Comparison of ENCODE assay signal across 15 mouse cellular contexts in the genomic region with DNA sequence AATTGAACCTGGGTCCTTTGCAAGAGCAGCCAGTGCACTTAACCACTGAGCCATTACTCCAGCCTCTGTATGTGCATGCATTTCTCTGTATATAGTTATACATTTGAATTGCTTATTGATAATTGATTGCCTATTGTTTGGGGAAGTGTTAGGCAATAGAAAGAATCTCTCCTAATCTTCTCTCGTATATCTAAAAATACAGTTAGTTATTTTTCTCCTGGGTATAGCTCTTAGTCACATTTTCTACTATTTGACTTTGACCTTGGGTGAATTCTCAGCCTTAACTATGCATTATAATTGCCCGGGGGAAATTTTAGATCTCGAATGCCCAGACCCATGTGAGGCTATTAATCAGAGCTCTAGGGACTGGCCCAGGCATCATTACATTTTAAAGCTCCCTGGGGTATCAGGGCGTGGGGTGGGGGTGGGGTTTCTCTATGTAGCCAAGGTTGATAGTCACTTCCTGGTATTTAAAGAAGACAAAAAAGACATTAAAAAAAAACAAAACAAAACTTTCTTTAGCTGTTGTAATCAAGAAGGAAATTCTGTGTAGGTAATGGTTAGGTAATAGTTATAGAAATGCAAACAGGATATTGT. TPM values are rescaled to one million over a fixed set of nuclear protein-coding genes. Genes with fewer than 3 reads are reported as not detected.
DNase-seq lines count a peak whose midpoint lies in the region; TF ChIP-seq lines count a peak whose summit lies in the region.
"Had no signal": no experiment of that assay in that cellular context is flagged by ENCODE, and none has a peak within 500 bp of the region (broad histone marks: within the 10 kb centered on the region; RNA-seq: fewer than 3 reads in every experiment).

No protein-coding gene starts in this region.

- no peak for DNase-seq in heart, adult 2 months
- DNase-seq in heart, adult 8-10 months (ENCODE audit: low spot score): no peak
- DNase-seq in CH12.LX (ENCODE audit: extremely low read depth): peak; percentile 95
- DNase-seq in cerebellum, postnatal 14 days: no peak
- no peak for DNase-seq in thymus, postnatal 25 days
- no peak for DNase-seq in lung, postnatal 36 days
- DNase-seq: adrenal gland, adult 8-10 months; adrenal gland, postnatal 36 days; cerebellum, adult 11 months; cerebellum, adult 9-10 months; cerebellum, postnatal 36 days had no signal

- intact Hi-C loops in heart, adult 2 months (cut with DNase I): no loop called here

- no peak overlapping the region for H3K9ac ChIP-seq in heart, adult 2 months (ENCODE audit: low read depth, low read length)
- peak overlapping the region; percentile 31; the same call in 1 of the 2 replicates for H3K9ac ChIP-seq in CH12.LX (ENCODE audit: insufficient read depth, low read depth)
- H3K9ac ChIP-seq: embryonic facial prominence, embryonic 13.5 days; heart, embryonic 13.5 days; hindbrain, embryonic 12.5 days had no signal

- 35% methylated on average over 4 of the region's 4 CpGs for WGBS in heart, adult 2 months

- dilution Hi-C loops in CH12.LX (cut with MboI; ENCODE audit: extremely low pct_ligation_motif_present, extremely low pct_unique_long_range_greater_than_20kb, low sequenced_read_pairs): no loop called here

- TF ChIP-seq CTCF in heart, adult 2 months (IDR thresholded peaks at IDR 0.05): no peak
- TF ChIP-seq CTCF in CH12.LX (conservative IDR thresholded peaks at IDR 0.05 in 1 of 2, IDR thresholded peaks at IDR 0.05 in 1 of 2; ENCODE audit: low read depth in 2 of 2, low read length in 2 of 2): no peak

- in situ Hi-C loops in CH12.LX (cut with MboI; ENCODE audit: low pct_ligation_motif_present, low pct_unique_long_range_greater_than_20kb, low sequenced_read_pairs): loop anchor here (10.0 kb wide), 1 partner anchor 74 kb away; no protein-coding TSS in a partner anchor

- TF ChIP-seq POLR2A in heart, adult 2 months (IDR thresholded peaks at IDR 0.05; ENCODE audit: insufficient read depth, low read depth, low read length): no peak
- TF ChIP-seq POLR2A in CH12.LX (IDR thresholded peaks at IDR 0.05; ENCODE audit: low read depth, low read length): no peak
- TF ChIP-seq POLR2A in myocyte (IDR thresholded peaks at IDR 0.05; ENCODE audit: insufficient read length, low read depth): no peak

- H3K79me2 ChIP-seq in heart, adult 2 months (replicated peaks; ENCODE audit: control insufficient read depth, insufficient read depth, low read length): no peaks in the 10 kb centered on the region
- H3K79me2 ChIP-seq in CH12.LX (replicated peaks; ENCODE audit: control insufficient read depth, extremely low read depth, insufficient read depth, poor library complexity, severe bottlenecking) (no peaks in the 10 kb centered on the region), myocyte (ENCODE audit: control insufficient read depth, insufficient read depth) (no peaks in the 10 kb centered on the region)

- no peaks in the 10 kb centered on the region for H3K4me1 ChIP-seq in heart, adult 2 months (ENCODE audit: control insufficient read depth, insufficient read depth, low read length)
- H3K4me1 ChIP-seq in CH12.LX (ENCODE audit: control insufficient read depth in 1 of 2, insufficient read depth in 2 of 2): peaks cover 27 to 78% of the 10 kb centered on the region in 2 experiments

- H3K27ac ChIP-seq in heart, adult 2 months: peak overlapping the region; percentile 40; the same call in 1 of the 2 replicates
- H3K27ac ChIP-seq in CH12.LX (ENCODE audit: insufficient read depth, low read depth): peak overlapping the region; percentile 80
- H3K27ac ChIP-seq: embryonic facial prominence, embryonic 13.5 days; hindbrain, embryonic 12.5 days had no signal

- H3K36me3 ChIP-seq in heart, adult 2 months (ENCODE audit: control insufficient read depth, insufficient read depth, low read length): no peaks in the 10 kb centered on the region
- H3K36me3 ChIP-seq in CH12.LX (replicated peaks in 1 of 2; ENCODE audit: control insufficient read depth in 1 of 2, insufficient read depth in 1 of 2, low read length in 1 of 2) (peaks cover 0 to 2% of the 10 kb centered on the region in 2 experiments), myocyte (ENCODE audit: control insufficient read depth, insufficient read depth) (no peaks in the 10 kb centered on the region)

- TF ChIP-seq EP300 in heart, adult 2 months (IDR thresholded peaks at IDR 0.05; ENCODE audit: insufficient read depth, low read depth, low read length): no peak
- peak; percentile 83 for TF ChIP-seq EP300 in CH12.LX (IDR thresholded peaks at IDR 0.05; ENCODE audit: low read length)

- no peak; the same call in 1 of the 2 replicates for TF ChIP-seq RAD21 in CH12.LX (IDR thresholded peaks at IDR 0.05; ENCODE audit: low read depth, low read length)

- H3K9me3 ChIP-seq in CH12.LX (replicated peaks; ENCODE audit: low read length): peaks cover 9% of the 10 kb centered on the region
- H3K9me3 ChIP-seq: embryonic facial prominence, embryonic 13.5 days; heart, embryonic 13.5 days had no signal

- no peak overlapping the region for H3ac ChIP-seq in myocyte (ENCODE audit: control insufficient read depth, insufficient read length)

- H3K4me2 ChIP-seq in CH12.LX (ENCODE audit: insufficient read depth, low read depth, poor library complexity, severe bottlenecking) (peak overlapping the region; percentile 43; the same call in 1 of the 2 replicates), myocyte (ENCODE audit: low read depth) (peak overlapping the region; percentile 43)
- H3K4me2 ChIP-seq: embryonic facial prominence, embryonic 13.5 days; heart, embryonic 13.5 days; hindbrain, embryonic 12.5 days had no signal

- no peaks in the 10 kb centered on the region for H3K27me3 ChIP-seq in heart, adult 2 months (ENCODE audit: control insufficient read depth, insufficient read depth, low read length)
- H3K27me3 ChIP-seq in CH12.LX (replicated peaks) (no peaks in the 10 kb centered on the region), myocyte (ENCODE audit: control insufficient read depth, insufficient read depth, insufficient read length) (no peaks in the 10 kb centered on the region)
- H3K27me3 ChIP-seq: embryonic facial prominence, embryonic 13.5 days; heart, embryonic 13.5 days; hindbrain, embryonic 12.5 days had no signal

- H3K4me3 ChIP-seq in heart, adult 2 months: no peak overlapping the region
- no peak overlapping the region for H3K4me3 ChIP-seq in CH12.LX (replicated peaks in 1 of 3; ENCODE audit: low read depth in 2 of 3, low read length in 2 of 3, poor library complexity in 1 of 3)
- H3K4me3 ChIP-seq in myocyte: no peak overlapping the region
- H3K4me3 ChIP-seq: embryonic facial prominence, embryonic 13.5 days; heart, embryonic 13.5 days; hindbrain, embryonic 12.5 days had no signal

TF ChIP-seq in CH12.LX, 34 proteins besides CTCF, POLR2A, EP300 and RAD21 (continues in another document):
- peak; percentile 93 for TF ChIP-seq MEF2A (IDR thresholded peaks at IDR 0.05; ENCODE audit: borderline replicate concordance, low read depth, low read length)
- no peak for TF ChIP-seq ZMIZ1 (IDR thresholded peaks at IDR 0.05; ENCODE audit: low read depth, low read length)
- TF ChIP-seq PAX5 (IDR thresholded peaks at IDR 0.05; ENCODE audit: low read length): no peak
- peak; percentile 85 for TF ChIP-seq ETS1 (conservative IDR thresholded peaks at IDR 0.05; ENCODE audit: low read depth, low read length)
- TF ChIP-seq USF2 (conservative IDR thresholded peaks at IDR 0.05; ENCODE audit: low read depth, low read length): no peak
- TF ChIP-seq MAZ (IDR thresholded peaks at IDR 0.05; ENCODE audit: low read depth, low read length): 0 out of 2 replicates have a peak, but pooled peaks have one; percentile 39
- TF ChIP-seq CHD2 (IDR thresholded peaks at IDR 0.05; ENCODE audit: low read length): peak; percentile 67; the same call in 1 of the 2 replicates
- TF ChIP-seq IRF4 (IDR thresholded peaks at IDR 0.05; ENCODE audit: low read depth, low read length): peak; percentile 86
- TF ChIP-seq BHLHE40 (IDR thresholded peaks at IDR 0.05; ENCODE audit: low read depth, low read length): peak; percentile 65
- TF ChIP-seq ELF1 (IDR thresholded peaks at IDR 0.05; ENCODE audit: low read depth, low read length): peak; percentile 54
- TF ChIP-seq KAT2A (IDR thresholded peaks at IDR 0.05; ENCODE audit: insufficient replicate concordance, low read length): 0 out of 2 replicates have a peak, but pooled peaks have one; percentile 27
- peak; percentile 58 for TF ChIP-seq JUND (conservative IDR thresholded peaks at IDR 0.05; ENCODE audit: low read depth, low read length)
- TF ChIP-seq SIN3A (IDR thresholded peaks at IDR 0.05; ENCODE audit: low read length): no peak

TF ChIP-seq in myocyte, 11 proteins besides CTCF, POLR2A, EP300 and RAD21:
- no peak for TF ChIP-seq SRF (IDR thresholded peaks at IDR 0.05; ENCODE audit: control insufficient read depth, insufficient read length, low read depth)
TF ChIP-seq in myocyte: peak in this region for 0.

RNA-seq across cellular contexts. Expression of gene Map2k6, which starts 39.9 kb away (rescaled TPM):
- 1 to 10 TPM; 3.8 TPM for total RNA-seq in heart, adult 2 months (2021)
- 4.1 and 5.5 TPM in 2 replicates for polyA plus RNA-seq in heart, adult 2 months (2012; rRNA removed)
- total RNA-seq in heart, adult 8-10 months (2022): 1 to 10 TPM; 2.9 to 7.0 (median 5.4) TPM
- total RNA-seq in CH12.LX (2012; rRNA removed): 11.3 and 16.8 TPM in 2 replicates
- 21.9 and 23.0 TPM in 2 replicates for total RNA-seq in CH12.LX (2014; rRNA removed)
- polyA plus RNA-seq in CH12.LX (2012; ENCODE audit: insufficient read length, low read depth): 16.9 and 18.0 TPM in 2 replicates
- 2.9 TPM for polyA plus RNA-seq in myocyte (2012; fragmentation: generic; extraction: Trizol)
